Mouse (Mus musculus) lung, adult 2 months (tissue): ENCODE measurements around the gene Krt6b. TPM values are rescaled to one million over a fixed set of nuclear protein-coding genes. Genes with fewer than 3 reads are reported as not detected.
"Not testable (repeated sequence)": the region's sequence is repeated elsewhere in the genome, so short reads cannot be mapped to it uniquely, and the experiment has no call there.

Experiments used
- DNase-seq: peaks from one replicate; pipeline ENCODE4 v3.0.0; 2022
- H3K4me1 ChIP-seq: fragments of 200-500 bp; 2 replicates; pipeline ENCODE4 v1.6.1; 2011; ENCODE audit warnings: low read length; ENCODE audit not compliant: control insufficient read depth, insufficient read depth
- H3K4me3 ChIP-seq: fragments of 200-500 bp; replicated peaks from 2 replicates; pipeline ENCODE3; 2011; ENCODE audit warnings: low read depth, mild to moderate bottlenecking, control low read depth, low read length; ENCODE audit errors: extremely low read depth
- CTCF ChIP-seq: fragments of 200-500 bp; IDR thresholded peaks from 2 replicates; pipeline ENCODE4 v1.5.1; 2011; ENCODE audit warnings: mild to moderate bottlenecking, low read length, control low read depth; ENCODE audit not compliant: insufficient read depth
- POLR2A ChIP-seq: fragments of 200-500 bp; IDR thresholded peaks from 2 replicates; pipeline ENCODE4 v1.6.1; 2011; ENCODE audit warnings: low read depth, mild to moderate bottlenecking, control low read depth, low read length, borderline replicate concordance; ENCODE audit errors: extremely low read depth
- WGBS: fragments of 180-500 bp; shearing (Covaris S2); methylation state at CpG from one replicate; pipeline ENCODE4 v1.1.7; 2018; 5-methylcytosine and 5-hydroxymethylcytosine counted together
- polyA plus RNA-seq: library from polyadenylated mRNA; depleted of rRNA; stranded (reverse); fragments of >200 nt; gene quantifications from 2 replicates; pipeline ENCODE4 v1.2.3, GENCODE M21; 2012; rRNA removed

Krt6b gene
- polyA plus RNA-seq, 1 experiment, result 1.5 TPM

DNA sequence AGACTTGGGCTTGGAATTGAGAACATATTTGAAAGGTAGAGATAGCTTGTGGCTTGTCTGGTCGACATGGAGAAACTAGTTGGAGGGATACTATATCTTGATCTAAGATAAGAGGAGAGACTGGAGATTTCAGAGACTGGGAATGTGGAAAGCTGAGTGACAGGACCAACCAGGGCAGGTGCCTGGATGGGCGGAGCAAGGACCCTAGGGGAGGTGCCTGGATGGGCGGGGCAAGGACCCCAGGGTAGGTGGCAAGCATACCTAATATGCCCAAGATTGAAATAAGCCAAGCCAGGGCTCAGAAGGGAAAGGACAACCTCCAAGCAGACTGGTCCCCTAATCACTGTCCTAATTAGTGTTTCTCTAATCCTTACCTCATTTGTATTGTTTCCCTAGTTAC lies 19.1 kb upstream of the Krt6b start:
- Histone ChIP-seq H3K4me1 (no peaks in the 10 kb centered on the region), H3K4me3 (no peak overlapping the region)
- TF ChIP-seq POLR2A, result no peak
- WGBS, result 27% methylated on average over 3 of the region's 3 CpGs
- no peak for DNase-seq

DNA sequence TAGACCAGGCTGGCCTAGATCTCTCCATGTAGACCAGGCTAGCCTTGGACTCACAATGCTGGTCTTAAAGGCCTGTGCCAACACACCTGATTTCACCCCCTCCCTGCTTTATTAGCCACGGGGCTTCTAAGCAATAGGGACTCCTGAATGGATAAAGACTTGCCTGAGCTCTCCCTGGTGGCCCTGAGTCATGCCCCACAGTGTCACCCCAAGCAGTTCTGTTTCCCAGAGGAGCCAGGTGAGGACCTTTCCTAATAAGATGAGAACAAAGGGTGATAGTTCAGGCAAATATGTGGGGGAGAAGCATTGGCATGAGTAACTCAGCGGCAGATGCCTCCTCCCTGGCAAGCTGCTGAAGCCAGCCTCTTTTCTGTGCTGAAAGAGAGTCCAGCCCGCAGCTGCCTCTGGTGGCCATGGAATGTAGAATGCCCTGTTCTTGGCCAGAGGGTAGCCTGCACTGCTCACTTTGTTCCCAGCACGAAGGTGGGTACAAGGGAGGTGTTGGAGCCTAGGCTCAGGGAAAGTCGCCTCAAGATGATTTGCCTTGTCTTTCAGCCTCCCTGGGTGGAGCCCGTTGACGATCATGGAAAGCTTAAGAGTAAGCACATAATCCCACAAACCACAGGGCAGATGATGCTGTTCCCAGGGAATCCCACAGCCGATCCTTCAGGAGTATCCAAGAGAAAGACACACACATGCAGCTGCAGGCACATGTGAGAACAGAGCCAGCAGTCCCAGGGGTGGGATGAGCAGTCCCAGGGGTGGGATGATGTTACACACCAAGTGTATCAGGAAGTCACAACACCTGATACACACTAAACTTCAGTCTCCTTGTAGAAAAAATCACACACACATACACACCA lies 17.5 kb upstream of the Krt6b start:
- 69% methylated on average over 8 of the region's 8 CpGs for WGBS
- DNase-seq, result no peak
- TF ChIP-seq CTCF (no peak), POLR2A (no peak)
- Histone ChIP-seq H3K4me3 (no peak overlapping the region), H3K4me1 (no peaks in the 10 kb centered on the region)

DNA sequence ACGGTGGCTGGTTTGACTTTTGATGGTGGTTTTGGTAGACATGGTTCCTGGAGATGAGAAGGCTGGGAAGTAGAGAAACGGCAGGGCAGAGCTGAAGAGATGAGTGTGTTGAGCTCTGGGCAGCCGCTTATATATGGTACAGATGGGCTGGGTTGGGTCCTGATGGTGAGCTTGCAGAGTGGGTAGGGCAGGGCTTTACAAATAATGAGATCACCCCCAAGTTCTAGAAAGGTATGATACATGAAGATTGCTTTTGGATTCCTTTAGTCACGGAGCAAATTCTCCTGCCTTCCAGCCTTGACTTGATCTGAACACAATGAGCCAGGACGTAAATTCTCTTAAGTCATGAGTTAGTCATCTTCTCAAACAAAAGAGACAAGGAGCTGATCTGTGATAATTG lies 14.1 kb upstream of the Krt6b start, which contains the start of gene Krt6a:
Gene Krt6a, minus strand, starts transcription at position 101 of the 400 bp plus-strand sequence.
- 69% methylated on average over 5 of the region's 5 CpGs for WGBS

DNA sequence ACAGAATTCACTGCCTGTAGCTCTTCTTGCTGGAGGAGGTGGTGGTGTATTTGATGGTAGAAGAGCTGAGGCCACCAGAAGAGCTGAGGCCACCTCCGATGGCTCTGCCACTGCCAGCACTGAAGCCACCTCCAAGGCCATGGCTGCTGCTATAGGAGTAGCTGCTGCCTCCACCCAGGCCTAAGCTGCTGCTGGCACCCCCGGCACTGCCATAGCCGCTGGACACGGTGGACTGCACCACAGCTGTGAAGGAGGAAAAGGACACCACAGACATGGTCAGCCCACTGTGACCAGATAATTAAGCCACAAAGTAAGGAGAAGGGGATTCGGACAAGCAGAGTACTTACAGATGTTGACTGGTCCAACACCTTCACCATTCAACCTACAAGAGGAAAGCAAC lies 10.4 kb upstream of the Krt6b start:
- H3K4me3 ChIP-seq, H3K4me1 ChIP-seq, DNase-seq: not testable (repeated sequence)
- 93% methylated on average over 5 of the region's 5 CpGs for WGBS

More for the DNA sequence above, 14.1 kb upstream of the Krt6b start, which contains the start of gene Krt6a:
- Histone ChIP-seq H3K4me1 (no peaks in the 10 kb centered on the region), H3K4me3 (no peak within 1 kb of the TSS)
- no peak for TF ChIP-seq CTCF
- DNase-seq, result no peak

DNA sequence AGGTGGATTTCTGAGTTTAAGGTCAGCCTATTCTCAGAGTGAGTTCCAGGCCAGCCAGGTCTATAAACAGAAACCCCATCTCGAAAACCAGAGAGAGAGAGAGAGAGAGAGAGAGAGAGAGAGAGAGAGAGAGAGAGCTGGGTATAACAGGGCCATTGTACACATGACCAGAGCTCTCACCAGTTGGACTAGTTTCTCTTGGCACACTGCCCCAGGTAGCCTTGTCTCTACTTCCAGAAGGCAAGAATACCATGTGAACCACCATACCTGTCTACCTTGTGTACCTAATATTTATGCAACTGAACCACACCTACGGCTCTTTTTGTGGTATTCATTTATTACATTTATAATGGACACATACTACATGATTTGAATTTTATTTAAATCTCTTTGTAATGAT lies 8.1 kb upstream of the Krt6b start:
- TF ChIP-seq POLR2A (no peak), CTCF (no peak)
- no peak for DNase-seq
- WGBS, result 63% methylated on average over 2 of the region's 2 CpGs
- H3K4me1 ChIP-seq, result no peaks in the 10 kb centered on the region
- H3K4me3 ChIP-seq, result no peak overlapping the region

DNA sequence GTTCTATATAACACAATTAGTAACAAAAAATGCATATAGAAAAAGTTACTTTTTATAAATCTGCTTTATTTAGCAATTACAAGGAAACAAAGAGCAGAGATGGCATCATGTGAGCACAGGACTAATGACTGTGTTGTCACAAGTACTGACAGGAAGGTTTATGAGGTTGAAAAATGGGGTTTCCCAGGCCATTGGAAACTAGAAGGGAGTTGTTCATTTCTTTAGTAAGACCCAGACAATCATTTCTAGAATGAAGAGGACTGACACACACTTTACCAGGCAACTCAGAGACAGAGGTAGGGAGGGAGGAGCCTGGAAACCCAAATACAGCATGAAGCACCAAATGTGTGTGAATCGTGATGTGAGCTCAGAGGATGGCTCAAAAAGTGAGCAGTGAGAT lies 4.1 kb downstream of the Krt6b start:
- no peak for TF ChIP-seq POLR2A
- no peak for TF ChIP-seq CTCF
- Histone ChIP-seq H3K4me3 (no peak overlapping the region), H3K4me1 (no peaks in the 10 kb centered on the region)
- no peak for DNase-seq
- 77% methylated on average over 1 of the region's 1 CpGs for WGBS

DNA sequence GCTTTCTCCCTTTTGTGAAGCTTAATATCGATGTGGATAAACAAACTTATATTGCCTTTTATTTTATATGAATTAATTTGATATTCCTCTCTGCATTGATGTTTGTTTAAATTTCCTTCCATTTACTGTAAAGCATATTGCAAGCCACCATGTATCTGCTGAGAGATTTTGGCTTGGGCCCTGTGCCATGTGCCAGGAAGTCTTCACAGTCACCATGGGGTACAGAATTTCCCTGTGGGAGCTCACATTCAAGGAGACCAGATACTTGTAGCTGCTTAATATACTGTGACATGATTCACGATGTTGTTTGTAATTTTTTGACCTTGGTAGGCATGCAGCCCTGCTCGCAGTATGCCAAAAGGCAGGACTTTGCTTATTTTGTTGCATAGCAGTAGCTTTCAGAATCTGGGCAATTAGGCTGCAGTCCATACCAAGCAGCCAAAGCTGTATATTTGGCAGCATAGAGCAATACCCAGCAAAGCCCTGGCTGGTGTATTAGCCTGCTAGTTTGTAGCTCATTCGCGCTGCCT lies 27.3 kb downstream of the Krt6b start:
- no peaks in the 10 kb centered on the region for H3K4me1 ChIP-seq
- WGBS, result 77% methylated on average over 5 of the region's 5 CpGs
- no peak for TF ChIP-seq CTCF
- no peak for TF ChIP-seq POLR2A
- DNase-seq, result no peak
- H3K4me3 ChIP-seq, result no peak overlapping the region

DNA sequence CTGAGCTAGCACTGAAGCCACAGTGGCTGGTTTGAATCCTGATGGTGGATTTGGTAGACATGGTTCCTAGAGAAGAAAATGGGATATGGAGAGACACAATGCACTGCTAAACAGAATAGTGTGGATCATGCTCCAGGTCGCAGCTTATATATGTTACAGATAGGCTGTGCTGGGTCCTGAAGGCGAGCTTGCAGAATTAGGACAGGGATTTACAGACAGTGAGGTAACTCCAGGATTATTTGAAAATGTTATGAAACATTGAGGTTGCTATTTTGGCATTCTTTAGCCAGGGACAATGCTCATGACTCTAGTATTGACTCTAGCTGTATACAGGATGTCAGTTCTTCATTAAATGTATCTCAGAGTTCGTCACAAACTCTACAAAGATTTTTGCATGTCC lies 32.8 kb downstream of the Krt6b start, which contains the start of gene Gm5478:
Gene Gm5478, minus strand, starts transcription at position 101 of the 400 bp plus-strand sequence.
- Histone ChIP-seq H3K4me3 (no peak within 1 kb of the TSS), H3K4me1 (no peaks in the 10 kb centered on the region)
- WGBS, result 66% methylated on average over 3 of the region's 3 CpGs
- no peak for DNase-seq
- TF ChIP-seq POLR2A (no peak), CTCF (no peak)

DNA sequence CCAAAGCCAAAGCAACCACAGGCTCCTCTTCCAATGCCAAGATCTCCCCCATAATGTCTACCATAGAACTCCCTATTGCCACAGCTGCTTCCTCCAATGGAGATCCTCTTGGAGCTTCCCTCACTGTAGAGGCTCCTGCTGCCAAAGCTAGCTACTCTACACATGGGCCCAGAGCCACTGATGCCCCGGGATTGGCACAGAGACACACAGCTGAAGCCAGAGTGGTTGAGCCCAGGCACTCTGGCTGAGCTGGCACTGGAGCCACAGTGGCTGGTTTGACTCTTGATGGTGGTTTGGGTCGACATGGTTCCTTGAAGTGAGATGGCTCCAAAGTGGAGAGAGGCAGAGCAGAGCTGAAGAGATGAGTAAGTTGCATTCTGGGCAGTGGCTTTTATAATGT lies 52.2 kb downstream of the Krt6b start, which contains the start of gene Gm5414:
Gene Gm5414, minus strand, starts transcription at position 305 of the 400 bp plus-strand sequence.
- 64% methylated on average over 2 of the region's 2 CpGs for WGBS
- Histone ChIP-seq H3K4me1 (no peaks in the 10 kb centered on the region), H3K4me3 (no peak within 1 kb of the TSS)
- no peak for TF ChIP-seq POLR2A
- no peak for TF ChIP-seq CTCF
- DNase-seq, result no peak

Other genes with a start within 250 kb of the Krt6b start
- gene Krt87, start 241.5 kb downstream of the Krt6b start, polyA plus RNA-seq, result 0.24 and 0.44 TPM in 2 replicates
- not detected in 2 replicates for gene Krt88, start 232.5 kb downstream of the Krt6b start, polyA plus RNA-seq
- gene Krt81, start 216.5 kb downstream of the Krt6b start, polyA plus RNA-seq, result not detected in 2 replicates
- 0.09 and 0.12 TPM in 2 replicates for gene Krt86, start 206.8 kb downstream of the Krt6b start, polyA plus RNA-seq
- gene Krt83, start 188.8 kb downstream of the Krt6b start, polyA plus RNA-seq, result 0.06 and 0.25 TPM in 2 replicates
- not detected in 2 replicates for gene Gm49425, start 163.0 kb downstream of the Krt6b start, polyA plus RNA-seq
- gene Krt84, start 147.5 kb downstream of the Krt6b start, polyA plus RNA-seq, result 0.13 TPM in 1 of 2 replicates, not detected in the other
- gene Krt82, start 129.6 kb downstream of the Krt6b start, polyA plus RNA-seq, result not detected in 2 replicates
- gene Krt90, start 117.3 kb downstream of the Krt6b start, polyA plus RNA-seq, result 0.22 TPM in 1 of 2 replicates, not detected in the other
- 0.14 TPM in 1 of 2 replicates, not detected in the other for gene Krt75, start 106.4 kb downstream of the Krt6b start, polyA plus RNA-seq
- gene Gm5414, start 52.1 kb downstream of the Krt6b start, polyA plus RNA-seq, result not detected in 2 replicates
- not detected in 2 replicates for gene Gm5478, start 32.9 kb downstream of the Krt6b start, polyA plus RNA-seq
- gene Krt6a, start 14.0 kb upstream of the Krt6b start, polyA plus RNA-seq, result 7.3 TPM in 1 of 2 replicates, not detected in the other
- 0.79 and 103 TPM in 2 replicates for gene Krt5, start 32.6 kb upstream of the Krt6b start, polyA plus RNA-seq
- gene Krt71, start 62.8 kb upstream of the Krt6b start, polyA plus RNA-seq, result not detected in 2 replicates
- gene Krt72, start 106.2 kb upstream of the Krt6b start, polyA plus RNA-seq, result not detected in 2 replicates
- not detected in 2 replicates for gene Krt73, start 122.1 kb upstream of the Krt6b start, polyA plus RNA-seq
- not detected in 2 replicates for gene Krt2, start 137.9 kb upstream of the Krt6b start, polyA plus RNA-seq
- 0.26 and 0.57 TPM in 2 replicates for gene Krt1, start 170.5 kb upstream of the Krt6b start, polyA plus RNA-seq
- not detected in 2 replicates for gene Krt77, start 189.4 kb upstream of the Krt6b start, polyA plus RNA-seq
- gene Krt76, start 212.6 kb upstream of the Krt6b start, polyA plus RNA-seq, result 0.46 TPM in 1 of 2 replicates, not detected in the other
- 0.25 and 1,733 TPM in 2 replicates for gene Krt4, start 244.4 kb upstream of the Krt6b start, polyA plus RNA-seq